Mouse (Mus musculus): ENCODE measurements around the gene Lrch1. TPM values are rescaled to one million over a fixed set of nuclear protein-coding genes. Genes with fewer than 3 reads are reported as not detected.

The Lrch1 gene
- polyA plus RNA-seq, 2 experiments = 2.7 to 3.4 TPM

DNA sequence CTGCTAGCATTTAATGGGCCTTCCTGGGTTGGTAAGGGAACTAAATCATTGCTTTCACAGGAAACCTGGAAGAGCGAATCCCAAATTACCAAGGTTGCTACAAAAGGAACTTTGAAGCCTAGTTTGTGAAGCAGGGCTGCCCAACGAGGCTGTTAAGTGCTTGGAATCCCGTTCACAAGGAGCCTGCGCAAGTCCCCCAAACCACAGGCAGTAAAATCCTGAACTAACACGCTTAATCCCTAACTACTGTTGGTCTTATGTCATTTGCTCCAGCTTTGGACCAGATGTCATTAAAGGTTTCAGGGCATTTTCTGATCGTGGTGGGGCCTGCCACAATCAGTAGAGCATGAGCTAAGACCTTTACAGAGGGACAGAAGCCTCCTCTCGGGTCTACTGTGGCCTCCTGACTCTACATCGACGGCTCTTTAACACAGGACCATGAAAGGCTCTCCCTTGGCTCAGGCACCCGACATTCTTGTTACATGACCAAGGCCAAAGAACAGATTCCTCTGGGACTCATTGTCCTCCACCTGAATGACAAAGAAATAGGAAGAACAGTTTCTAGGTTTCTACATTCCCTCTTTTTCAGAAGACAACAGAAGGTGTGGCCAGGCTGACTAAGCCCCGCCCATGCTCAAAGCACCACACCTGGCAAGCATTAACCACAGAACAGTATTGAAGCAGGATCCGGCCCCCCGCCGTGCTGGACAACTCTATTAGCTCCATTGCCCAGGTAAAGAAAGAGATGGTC is 13.5 kb downstream of the Lrch1 start:
- Histone ChIP-seq H3K36me3 (replicated peaks; ENCODE audit: control insufficient read depth, insufficient read depth, low read depth) (no peaks in the 10 kb centered on the region), H3K4me3 (ENCODE audit: insufficient read depth in 1 of 2, low read depth in 2 of 2, low read length in 2 of 2) (no peak overlapping the region), H3K9me3 (ENCODE audit: control insufficient read depth, low read length) (no peaks in the 10 kb centered on the region), H3K27me3 (ENCODE audit: control insufficient read depth, insufficient read depth, low read length) (no peaks in the 10 kb centered on the region), H3K27ac (no peak overlapping the region), H3K9ac (replicated peaks) (no peak overlapping the region), H3K4me2 (ENCODE audit: low read depth) (no peak overlapping the region), H3K4me1 (replicated peaks; ENCODE audit: control insufficient read depth in 2 of 2, insufficient read depth in 2 of 2, low read length in 1 of 2) (peaks cover 6 to 32% of the 10 kb centered on the region in 2 experiments; a peak in 3 of 4 replicates)
- ATAC-seq (ENCODE audit: insufficient read depth) (no peak), DNase-seq (ENCODE audit: low read depth in 3 of 3, low spot score in 3 of 3) (no peak)
- WGBS (ENCODE audit: insufficient replicate concordance) = 70% methylated on average over 14 of the region's 14 CpGs
- TF ChIP-seq CTCF (IDR thresholded peaks at IDR 0.05; ENCODE audit: low read depth) (no peak), EP300 (IDR thresholded peaks at IDR 0.05; ENCODE audit: low read depth) (no peak)

DNA sequence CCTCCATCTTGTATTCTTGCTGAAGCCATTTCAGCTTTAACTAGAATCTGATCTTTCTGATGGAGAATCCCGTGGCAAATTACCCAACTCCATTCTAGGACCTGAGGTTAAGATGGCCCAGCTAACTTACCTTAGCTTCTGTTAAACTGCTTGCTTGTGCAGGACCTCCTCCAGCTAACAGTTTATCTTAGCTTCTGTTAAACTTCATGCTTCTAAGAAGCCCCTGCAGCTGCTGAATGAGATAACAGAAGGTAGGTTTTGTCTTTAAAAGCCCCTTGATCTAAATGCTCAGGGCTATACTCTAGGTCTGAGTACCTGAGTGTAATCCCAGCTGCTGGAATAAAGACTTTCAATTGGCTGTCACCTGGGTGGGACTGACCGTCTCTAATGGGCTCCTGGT is 17.9 kb downstream of the Lrch1 start:
- Histone ChIP-seq H3K4me2 (ENCODE audit: low read depth) (peak overlapping the region; percentile 28), H3K9me3 (ENCODE audit: control insufficient read depth, low read length) (no peaks in the 10 kb centered on the region), H3K27me3 (ENCODE audit: control insufficient read depth, insufficient read depth, low read length) (no peaks in the 10 kb centered on the region), H3K36me3 (replicated peaks; ENCODE audit: control insufficient read depth, insufficient read depth, low read depth) (no peaks in the 10 kb centered on the region), H3K27ac (no peak overlapping the region), H3K4me3 (ENCODE audit: insufficient read depth in 1 of 2, low read depth in 2 of 2, low read length in 2 of 2) (no peak overlapping the region), H3K9ac (replicated peaks) (no peak overlapping the region), H3K4me1 (replicated peaks; ENCODE audit: control insufficient read depth in 2 of 2, insufficient read depth in 2 of 2, low read length in 1 of 2) (peaks cover 6 to 18% of the 10 kb centered on the region in 2 experiments; a peak in 2 of 4 replicates)
- 23% methylated on average over 2 of the region's 2 CpGs for WGBS (ENCODE audit: insufficient replicate concordance)
- TF ChIP-seq CTCF (IDR thresholded peaks at IDR 0.05; ENCODE audit: low read depth) (no peak), EP300 (IDR thresholded peaks at IDR 0.05; ENCODE audit: low read depth) (peak; percentile 26; the same call in 1 of the 2 replicates)
- peak; percentile 69 for ATAC-seq (ENCODE audit: insufficient read depth)
- DNase-seq (ENCODE audit: low read depth in 3 of 3, low spot score in 3 of 3) = no peak

DNA sequence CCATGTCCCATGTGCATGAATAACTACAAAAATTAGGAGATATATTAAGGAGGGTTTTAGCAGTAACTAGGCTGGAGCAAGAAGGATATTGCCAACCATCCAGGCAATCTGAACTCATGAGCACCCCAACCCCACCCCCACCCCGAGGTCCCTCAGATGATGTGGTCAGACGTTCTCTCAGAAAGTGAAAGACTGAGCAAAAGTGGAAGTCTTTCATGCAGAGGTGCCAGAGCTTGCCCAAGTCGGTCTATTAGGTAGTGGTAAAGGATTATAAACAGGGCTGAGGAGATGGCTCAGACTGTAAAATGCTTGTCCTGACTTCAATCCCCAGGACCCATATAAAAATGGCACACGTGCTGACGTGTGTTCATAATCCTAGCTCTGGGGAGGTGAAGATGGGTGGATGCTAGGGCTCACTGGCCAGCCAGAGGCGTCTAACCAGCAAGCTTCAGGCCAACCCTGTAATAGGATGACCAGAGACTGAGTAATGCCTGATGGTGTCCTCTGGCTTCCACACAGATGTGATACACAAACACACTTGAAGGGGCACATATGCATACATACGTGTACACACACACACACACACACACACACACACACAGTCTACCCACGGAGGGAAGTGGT is 18.8 kb downstream of the Lrch1 start:
- Histone ChIP-seq H3K27me3 (ENCODE audit: control insufficient read depth, insufficient read depth, low read length) (no peaks in the 10 kb centered on the region), H3K27ac (no peak overlapping the region), H3K36me3 (replicated peaks; ENCODE audit: control insufficient read depth, insufficient read depth, low read depth) (no peaks in the 10 kb centered on the region), H3K4me2 (ENCODE audit: low read depth) (no peak overlapping the region), H3K9me3 (ENCODE audit: control insufficient read depth, low read length) (no peaks in the 10 kb centered on the region), H3K9ac (replicated peaks) (no peak overlapping the region), H3K4me3 (ENCODE audit: insufficient read depth in 1 of 2, low read depth in 2 of 2, low read length in 2 of 2) (no peak overlapping the region), H3K4me1 (replicated peaks; ENCODE audit: control insufficient read depth in 2 of 2, insufficient read depth in 2 of 2, low read length in 1 of 2) (peaks cover 6 to 20% of the 10 kb centered on the region in 2 experiments; a peak in 2 of 4 replicates)
- TF ChIP-seq CTCF (IDR thresholded peaks at IDR 0.05; ENCODE audit: low read depth) (no peak), EP300 (IDR thresholded peaks at IDR 0.05; ENCODE audit: low read depth) (no peak)
- DNase-seq (ENCODE audit: low read depth in 3 of 3, low spot score in 3 of 3) (no peak), ATAC-seq (ENCODE audit: insufficient read depth) (no peak)
- WGBS (ENCODE audit: insufficient replicate concordance) = 51% methylated on average over 8 of the region's 8 CpGs

DNA sequence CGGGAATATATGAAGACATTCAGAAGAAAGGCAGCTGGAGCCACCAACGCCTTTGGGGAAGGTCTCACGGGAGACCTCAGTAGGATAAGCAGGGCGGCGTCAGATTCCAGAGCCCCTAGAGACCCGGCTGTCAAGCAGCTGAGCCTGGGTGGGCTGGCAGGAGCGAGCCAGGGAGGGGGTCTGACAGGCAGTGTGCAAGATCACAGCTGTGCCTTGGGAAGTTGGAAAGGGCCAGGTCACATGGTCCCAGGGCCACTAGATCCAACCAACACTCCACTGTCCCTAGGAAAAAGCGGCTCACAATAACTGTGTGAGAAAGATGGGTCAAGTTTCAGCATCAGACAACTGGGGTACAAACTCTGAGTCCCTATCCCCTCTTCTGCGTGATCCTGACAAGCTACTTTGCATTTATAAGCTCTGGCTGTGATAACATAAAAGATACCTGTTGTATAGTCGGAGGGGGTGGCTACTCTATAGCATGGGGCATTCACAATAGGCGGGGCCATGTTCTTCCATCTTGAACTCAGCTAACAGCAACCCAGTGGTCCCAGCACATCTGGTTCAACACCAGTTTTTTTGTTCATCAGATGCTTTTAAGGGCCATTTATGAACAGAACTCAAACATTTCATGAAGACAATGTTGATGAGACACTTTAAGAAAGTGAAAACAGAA is 20.6 kb downstream of the Lrch1 start:
- no peaks in the 10 kb centered on the region for H3K27me3 ChIP-seq (ENCODE audit: control insufficient read depth, insufficient read depth, low read length)
- DNase-seq (ENCODE audit: low read depth in 3 of 3, low spot score in 3 of 3) (no peak), ATAC-seq (ENCODE audit: insufficient read depth) (no peak)
- 64% methylated on average over 11 of the region's 11 CpGs for WGBS (ENCODE audit: insufficient replicate concordance)
- H3K27ac ChIP-seq = no peak overlapping the region
- H3K4me2 ChIP-seq (ENCODE audit: low read depth) = no peak overlapping the region
- TF ChIP-seq EP300 (IDR thresholded peaks at IDR 0.05; ENCODE audit: low read depth) = no peak
- TF ChIP-seq CTCF (IDR thresholded peaks at IDR 0.05; ENCODE audit: low read depth) = no peak
- no peaks in the 10 kb centered on the region for H3K9me3 ChIP-seq (ENCODE audit: control insufficient read depth, low read length)
- H3K4me1 ChIP-seq (replicated peaks; ENCODE audit: control insufficient read depth in 2 of 2, insufficient read depth in 2 of 2, low read length in 1 of 2) = peaks cover 6 to 21% of the 10 kb centered on the region in 2 experiments; a peak in 3 of 4 replicates
- H3K36me3 ChIP-seq (replicated peaks; ENCODE audit: control insufficient read depth, insufficient read depth, low read depth) = no peaks in the 10 kb centered on the region
- no peak overlapping the region for H3K9ac ChIP-seq (replicated peaks)
- H3K4me3 ChIP-seq (ENCODE audit: insufficient read depth in 1 of 2, low read depth in 2 of 2, low read length in 2 of 2) = no peak overlapping the region

Data from liver, embryonic 14.5 days (tissue).